Mouse (Mus musculus) adipocyte (in vitro differentiated cells): ENCODE data around the gene Fbxl20.
A peak's percentile ranks its signal among the peaks of the same experiment; 100 is the strongest.
"Not testable (repeated sequence)": the region's sequence is repeated elsewhere in the genome, so short reads cannot be mapped to it uniquely, and the experiment has no call there.

Experiments used
- DNase-seq: peaks from one replicate; pipeline ENCODE4 v3.0.0-alpha.2; 2016; ENCODE audit warnings: low spot score

Fbxl20 gene

DNA sequence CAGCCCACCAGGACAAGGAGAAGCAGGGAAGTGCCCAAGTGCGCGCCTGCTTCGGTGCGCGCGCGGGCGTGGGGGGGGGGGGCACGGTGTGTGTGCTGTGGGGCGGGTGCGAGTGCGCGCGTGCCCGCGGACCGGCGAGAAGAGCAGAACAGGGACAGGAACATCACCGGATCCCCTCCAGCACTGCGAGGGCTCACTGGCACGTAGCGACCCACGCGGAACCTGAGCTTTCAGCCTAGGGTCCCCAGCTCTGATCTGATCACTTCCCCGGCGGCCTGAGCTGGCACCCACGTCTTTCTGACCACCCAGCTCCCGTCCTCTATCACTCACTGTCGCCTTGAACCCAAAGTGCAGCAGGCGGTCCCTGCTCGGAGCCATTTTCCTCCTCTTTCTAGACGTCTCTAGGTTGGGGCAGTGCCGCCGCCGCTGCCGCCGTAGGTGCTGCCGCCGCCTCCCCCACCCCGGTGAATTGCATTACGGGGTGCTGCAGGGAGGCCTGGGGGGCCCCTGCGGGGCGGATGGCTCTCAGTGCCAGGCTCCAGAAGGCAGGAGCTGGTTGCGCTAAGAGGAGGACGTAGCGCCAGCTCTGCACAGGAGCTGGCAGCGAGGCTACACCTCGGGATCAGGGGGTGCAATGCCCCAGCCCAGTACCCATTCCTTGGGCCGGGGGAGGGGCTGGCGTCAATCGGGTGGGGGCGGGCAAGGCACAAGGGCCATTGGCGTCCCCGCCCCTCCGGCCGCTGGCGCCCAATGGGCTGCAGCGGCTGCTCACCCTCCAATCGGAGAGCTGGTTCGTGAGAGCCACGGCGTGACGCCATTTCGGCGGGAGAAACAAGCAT is at the start of gene Fbxl20:
Gene Fbxl20, minus strand, starts transcription at position 618 of the 839 bp plus-strand sequence.
- DNase-seq: peak; percentile 93

DNA sequence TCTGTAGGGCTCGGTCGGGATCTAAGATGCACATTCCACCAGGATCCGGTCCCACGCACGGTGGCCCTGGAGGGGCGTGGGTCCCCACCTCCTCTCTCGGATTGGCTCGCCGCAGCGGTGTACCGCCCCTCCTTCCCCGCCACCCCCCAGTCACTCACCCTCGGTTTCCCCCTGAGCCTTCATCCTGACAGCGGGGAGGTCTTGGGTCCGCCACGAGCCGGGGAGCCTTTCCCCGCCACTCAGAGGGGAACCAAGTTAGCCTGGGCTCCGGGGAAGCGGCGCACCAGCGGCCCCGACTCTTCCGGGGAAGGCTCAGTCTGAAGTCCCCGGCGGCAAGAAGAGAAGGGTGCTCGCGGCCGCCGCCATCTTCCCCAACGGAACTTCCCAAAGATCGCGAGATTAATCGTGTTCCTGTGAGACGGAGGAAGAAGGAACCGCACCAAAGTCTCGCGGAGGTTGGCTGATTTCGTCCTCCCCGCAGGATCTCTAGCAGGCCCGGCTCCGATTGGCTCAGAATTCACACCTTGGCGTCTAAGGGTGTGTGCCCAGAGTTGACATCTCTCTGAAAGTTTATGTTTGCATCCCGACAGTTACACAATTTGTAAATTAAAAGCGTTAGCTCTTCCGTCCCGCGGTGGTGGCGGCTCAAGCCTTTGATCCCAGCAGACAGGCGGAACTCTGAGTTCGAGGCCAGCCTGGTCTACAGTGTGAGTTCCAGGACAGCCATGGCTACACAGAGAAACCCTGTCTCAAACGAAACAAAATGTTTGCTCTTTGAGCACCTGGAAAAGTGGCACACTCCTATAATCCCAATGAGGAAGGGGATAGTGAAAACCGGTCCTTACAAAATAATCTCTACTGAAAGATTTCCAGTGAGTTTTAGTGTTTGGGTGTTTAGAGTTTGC is 43.0 kb upstream of the Fbxl20 start, which contains the start of gene Med1:
Gene Med1, minus strand, starts transcription at position 393 of the 905 bp plus-strand sequence.
- peak; percentile 98 for DNase-seq

- no peak for DNase-seq
These were observed 40.6 kb upstream of the Fbxl20 start for GRCm38 (mm10) chr11:98190820-98191219.

- no peak for DNase-seq
These were observed 37.6 kb upstream of the Fbxl20 start for GRCm38 (mm10) chr11:98187640-98188395.

GRCm38 (mm10) chr11:98182149-98182548 is 31.9 kb upstream of the Fbxl20 start:
- not testable (repeated sequence) for DNase-seq

DNA sequence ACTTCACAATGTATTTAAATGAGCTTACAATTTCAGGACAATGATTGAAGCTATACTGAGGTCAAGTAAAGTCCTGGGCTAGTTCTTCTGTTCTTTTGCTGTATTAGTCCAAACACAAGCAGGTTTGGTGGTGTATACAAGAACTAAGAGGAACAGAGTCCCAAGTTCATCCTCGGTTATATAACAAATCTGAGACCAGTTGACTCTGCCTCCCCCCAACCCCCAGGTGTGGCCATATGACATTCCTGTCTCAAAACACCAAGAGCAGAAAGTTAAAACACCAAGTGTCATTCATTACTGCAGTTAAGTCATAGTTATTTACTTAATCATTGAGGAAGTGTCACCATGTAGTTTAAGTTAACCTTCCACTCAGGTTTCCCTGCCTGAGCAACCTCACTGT is 18.2 kb upstream of the Fbxl20 start:
- DNase-seq: no peak

GRCm38 (mm10) chr11:98155094-98155493 is 4.9 kb upstream of the Fbxl20 start:
- DNase-seq: no peak

DNA sequence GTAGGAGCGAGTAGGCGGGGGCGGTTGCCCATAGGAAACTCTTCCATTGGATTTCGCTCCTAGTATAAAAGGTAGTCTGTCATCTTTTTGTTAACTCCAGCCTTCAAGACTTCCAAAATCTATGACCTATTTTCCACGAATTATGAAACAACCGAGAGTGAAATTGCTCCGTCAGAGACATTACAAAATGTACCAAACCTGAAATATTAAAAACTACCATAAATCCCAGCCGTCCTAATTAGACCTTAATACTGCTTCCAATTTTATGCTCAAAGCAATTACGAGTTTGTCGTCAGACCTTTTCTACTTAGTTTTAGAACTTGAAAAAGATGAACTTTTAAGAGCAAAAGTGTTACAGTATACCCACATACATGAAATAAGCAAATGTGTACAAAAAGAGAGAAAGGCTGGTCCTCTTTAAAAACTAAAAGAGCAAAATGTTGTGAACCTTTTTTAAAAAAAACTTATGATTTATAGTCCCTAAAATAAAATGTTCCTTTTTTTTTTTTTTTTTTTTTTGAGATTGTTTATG is 488 bp upstream of the Fbxl20 start:
- DNase-seq: no peak

DNA sequence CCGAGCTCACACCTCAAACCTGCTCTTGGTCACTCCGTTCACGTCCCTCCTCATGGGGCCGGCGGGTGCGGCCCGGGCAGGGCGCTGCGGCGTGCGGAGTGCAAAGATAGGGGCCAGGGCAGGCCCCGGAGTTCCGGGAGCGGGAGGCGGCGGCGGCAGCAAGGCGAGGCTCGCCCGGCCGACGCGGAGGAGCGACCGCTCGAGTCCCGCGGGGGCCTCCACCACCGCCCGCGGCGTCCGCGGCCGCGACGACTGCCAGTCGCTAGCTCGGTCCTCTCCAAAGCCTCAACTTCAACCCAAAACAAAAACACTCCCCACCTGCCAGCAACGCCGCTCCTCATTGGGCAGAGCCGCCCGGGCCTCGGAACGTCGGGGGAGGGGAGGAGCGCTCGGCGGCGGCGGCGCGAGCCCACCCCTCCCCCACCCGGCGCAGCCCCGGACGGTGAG is 876 bp downstream of the Fbxl20 start:
- peak; percentile 93 for DNase-seq

DNA sequence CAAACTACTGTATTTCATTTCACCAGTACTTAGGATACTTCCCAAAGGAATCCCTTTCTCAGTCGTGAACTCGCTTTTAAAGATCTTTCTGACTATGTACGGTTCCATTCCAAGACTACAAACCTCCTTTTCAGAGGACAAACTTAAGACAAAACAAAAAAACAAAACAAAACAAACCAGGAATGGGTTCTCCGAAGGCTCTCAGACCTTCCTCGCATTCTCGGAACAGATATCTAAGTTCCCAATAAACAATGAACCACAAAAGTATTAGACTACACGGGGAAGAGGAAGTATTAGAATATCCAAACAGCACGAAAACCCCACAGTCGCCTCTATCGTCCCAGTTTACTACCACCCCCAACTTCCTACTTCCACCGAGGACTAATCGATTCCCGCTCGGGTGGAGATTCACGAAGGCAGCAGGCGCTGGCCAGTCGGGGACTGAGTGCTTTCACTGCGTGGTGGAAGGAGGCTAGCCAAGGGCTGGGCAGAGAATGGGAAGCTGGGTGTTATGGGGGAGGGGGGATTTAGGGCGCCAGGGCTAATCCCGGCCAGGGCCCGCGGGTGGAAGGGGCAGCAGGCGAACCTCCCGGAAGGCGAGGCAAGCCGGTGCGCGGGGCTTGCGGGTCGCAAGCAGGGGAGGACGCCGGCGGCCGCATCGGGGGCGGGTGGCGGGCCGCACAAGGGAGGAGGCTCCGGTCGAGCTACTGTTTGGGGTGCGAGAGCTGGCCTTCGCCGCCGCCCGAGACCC is 1.5 kb downstream of the Fbxl20 start:
- DNase-seq: peak; percentile 68

DNA sequence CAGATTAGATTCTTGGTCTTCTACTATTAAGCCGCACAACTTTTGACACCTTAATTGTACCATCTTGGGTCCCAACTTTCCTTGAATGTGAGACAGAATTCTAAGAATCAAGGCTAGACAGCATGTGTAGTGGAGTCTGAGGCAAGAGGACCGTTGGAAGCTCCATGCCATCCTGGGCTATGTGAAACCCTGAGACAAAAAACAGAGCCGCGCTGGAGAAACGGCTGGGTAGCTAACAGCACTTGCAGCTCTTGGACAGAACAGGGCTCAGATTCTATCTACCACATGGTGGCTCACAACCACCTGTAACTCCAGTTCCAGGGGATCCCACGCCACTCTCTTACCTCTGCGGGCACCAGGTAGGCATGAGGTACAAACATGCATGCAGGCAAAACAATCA is 4.3 kb downstream of the Fbxl20 start:
- no peak for DNase-seq

- DNase-seq: no peak
These were observed 7.7 kb downstream of the Fbxl20 start for GRCm38 (mm10) chr11:98142545-98142944.

- no peak for DNase-seq
These were observed 11.3 kb downstream of the Fbxl20 start for GRCm38 (mm10) chr11:98138894-98139293.

DNA sequence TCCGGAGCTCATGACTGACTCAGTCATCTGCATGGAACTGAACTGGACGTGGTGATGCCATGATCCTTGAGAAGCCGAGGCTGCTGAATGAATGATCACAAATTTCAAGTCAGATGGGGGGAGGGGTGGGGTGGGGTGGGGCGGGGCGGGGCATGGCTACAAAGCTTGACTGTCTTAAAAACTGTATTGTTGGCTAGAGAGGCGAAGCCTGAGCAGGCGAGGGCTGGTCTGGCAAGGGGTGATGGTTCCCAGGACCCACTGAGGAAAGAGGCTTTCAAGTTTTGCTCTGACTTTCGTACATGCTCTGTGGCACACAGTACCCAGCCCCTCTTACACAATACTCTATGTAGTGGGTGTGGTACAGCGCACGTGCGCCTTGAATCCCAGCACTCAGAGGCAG is 12.4 kb downstream of the Fbxl20 start:
- DNase-seq: no peak

DNA sequence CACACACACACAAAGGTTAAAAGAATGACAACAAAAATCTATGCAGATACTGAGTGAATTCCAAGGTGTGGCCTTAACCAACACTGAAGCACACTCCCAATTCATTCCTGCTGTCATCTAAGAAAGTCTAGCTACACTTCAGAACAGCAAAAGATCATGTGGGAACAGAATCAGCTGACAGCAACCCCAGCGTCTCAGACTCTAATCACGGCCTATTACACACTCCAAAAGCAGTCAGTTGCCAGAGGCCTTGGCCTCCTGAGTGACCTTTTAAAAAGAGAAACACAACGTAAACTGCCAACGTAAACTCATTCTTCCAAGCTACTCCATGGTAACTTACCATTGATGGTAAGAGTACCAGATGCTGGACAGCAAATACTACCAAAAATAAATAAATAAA is 15.3 kb downstream of the Fbxl20 start:
- peak; percentile 76 for DNase-seq

DNA sequence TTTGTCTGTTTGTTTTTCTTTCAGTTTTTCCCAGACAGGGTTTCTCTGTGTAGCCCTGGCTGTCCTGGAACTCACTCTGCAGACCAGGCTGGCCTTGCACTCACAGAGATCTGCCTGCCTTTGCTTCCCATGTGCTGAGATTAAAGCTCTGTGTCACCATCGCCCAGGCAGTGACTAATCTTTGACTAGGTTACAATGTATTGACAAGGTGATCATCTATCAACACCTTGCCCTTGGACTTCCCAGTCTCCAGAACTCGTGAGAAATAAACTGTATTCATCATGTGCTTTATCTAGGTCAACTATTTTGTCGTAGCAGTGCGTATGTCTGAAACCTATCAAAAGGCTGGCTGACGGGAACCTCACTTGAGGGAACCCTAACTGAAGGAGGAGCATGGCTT is 26.8 kb downstream of the Fbxl20 start:
- no peak for DNase-seq

GRCm38 (mm10) chr11:98114363-98114762 is 35.8 kb downstream of the Fbxl20 start:
- no peak for DNase-seq

GRCm38 (mm10) chr11:98113504-98113903 is 36.7 kb downstream of the Fbxl20 start:
- peak; percentile 39 for DNase-seq

- DNase-seq: no peak
These were observed 40.5 kb downstream of the Fbxl20 start for GRCm38 (mm10) chr11:98109706-98110105.

- DNase-seq: no peak
These were observed 48.9 kb downstream of the Fbxl20 start for GRCm38 (mm10) chr11:98101332-98101731.

DNA sequence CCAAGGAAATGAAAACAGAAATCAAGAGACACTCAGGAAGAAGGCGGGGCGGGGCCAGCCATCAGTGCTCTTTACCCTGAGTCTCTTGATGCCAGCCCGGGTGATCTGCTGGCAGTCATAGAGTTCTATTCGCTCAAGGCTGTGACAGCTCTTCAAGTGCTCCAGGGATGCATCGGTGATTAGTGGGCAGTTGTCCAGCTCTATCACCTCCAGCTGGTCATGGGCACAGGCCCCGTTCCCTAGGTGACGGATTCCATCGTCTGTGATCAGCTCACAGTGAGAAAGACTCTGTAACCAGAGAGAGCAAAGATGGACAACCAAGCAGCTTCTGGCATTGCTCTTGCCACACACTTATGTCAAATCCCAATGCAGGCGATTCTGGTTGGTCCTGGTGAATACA is 59.6 kb downstream of the Fbxl20 start:
- no peak for DNase-seq
